8 mouse cellular contexts compared by ENCODE assay signal in genomic region chr5:66676457-66677117, GRCm38 (mm10). TPM values are rescaled to one million over a fixed set of nuclear protein-coding genes. Genes with fewer than 3 reads are reported as not detected.
A peak's percentile ranks its signal among the peaks of the same experiment; 100 is the strongest.
DNase-seq lines count a peak whose midpoint lies in the region; ATAC-seq lines count a peak whose summit lies in the region.

No protein-coding gene starts in this region.

- intact Hi-C loops in left cerebral cortex, postnatal 36 days (cut with DNase I), result loop anchor here (5.0 to 10.0 kb wide), 4 partner anchors 59 to 422 kb away; partner anchors contain the start of genes Apbb2 and Nsun7

- H3K9ac ChIP-seq in midbrain, embryonic 11.5 days (ENCODE audit: low read length), result peak overlapping the region; percentile 80

- no peaks in the 10 kb centered on the region; the same call in 1 of the 2 replicates for H3K36me3 ChIP-seq in midbrain, embryonic 11.5 days (ENCODE audit: control insufficient read depth, insufficient read depth, low read length)

- H3K9me3 ChIP-seq in midbrain, embryonic 11.5 days (ENCODE audit: control insufficient read depth, low read length), result no peaks in the 10 kb centered on the region

- peak overlapping the region; percentile 70 for H3K4me3 ChIP-seq in midbrain, embryonic 11.5 days (ENCODE audit: low read depth, low read length)

- ATAC-seq in midbrain, embryonic 11.5 days (ENCODE audit: low FRiP score), result peak; percentile 82

- H3K27ac ChIP-seq in midbrain, embryonic 11.5 days (ENCODE audit: low read depth, low read length), result peak overlapping the region; percentile 59; the same call in 1 of the 2 replicates

- DNase-seq in adrenal gland, adult (ENCODE audit: inconsistent age in 2 of 2, low spot score in 1 of 2), result peak; percentile 73 to 80
- no peak for DNase-seq in adrenal gland, postnatal 4 days (ENCODE audit: low spot score in 2 of 2)
- DNase-seq in cerebellum, adult 18-20 months, result peak; percentile 69 to 71
- peak; percentile 72 for DNase-seq in frontal cortex, postnatal 10 days (ENCODE audit: low spot score in 2 of 2)
- DNase-seq in induced T-regulatory cell, adult 2 months (ENCODE audit: low read depth), result peak; percentile 7
- DNase-seq in left cerebral cortex, postnatal 36 days (ENCODE audit: low spot score in 2 of 2), result peak; percentile 75 to 83
- DNase-seq in midbrain, embryonic 11.5 days (ENCODE audit: low spot score, missing footprints), result peak; percentile 96
- peak; percentile 69 for DNase-seq in testis, postnatal 10 days (ENCODE audit: low spot score)

- H3K27me3 ChIP-seq in midbrain, embryonic 11.5 days (ENCODE audit: control insufficient read depth, insufficient read depth, low read length), result 0 out of 2 replicates have a peak, but pooled peaks cover 2% of the 10 kb centered on the region

- H3K4me2 ChIP-seq in midbrain, embryonic 11.5 days, result peak overlapping the region; percentile 95

- H3K4me1 ChIP-seq in midbrain, embryonic 11.5 days (ENCODE audit: control insufficient read depth, insufficient read depth, low read length), result peaks cover 24% of the 10 kb centered on the region

- WGBS in midbrain, embryonic 11.5 days, result under 1% methylated on average over 45 of the region's 51 CpGs

RNA-seq across cellular contexts. Expression of gene Uchl1, which starts 0.7 kb away (rescaled TPM):
- 100 to 1,000 TPM; 219 to 249 TPM for total RNA-seq in adrenal gland, postnatal 4 days (2021)
- 100 to 1,000 TPM; 889 to 972 TPM for total RNA-seq in left cerebral cortex, postnatal 36 days (2021)
- polyA plus RNA-seq in midbrain, embryonic 11.5 days (2014; fragmentation: Nextera tagmentation; extraction: Ambion mirVana), result 473 and 474 TPM in 2 replicates

RNA-seq across cellular contexts. Expression of gene Apbb2, which starts 58.0 kb away (rescaled TPM):
- 10 to 100 TPM; 69.4 to 79.6 TPM for total RNA-seq in adrenal gland, postnatal 4 days (2021)
- total RNA-seq in left cerebral cortex, postnatal 36 days (2021), result 10 to 100 TPM; 57.3 to 64.0 TPM
- 33.1 and 34.0 TPM in 2 replicates for polyA plus RNA-seq in midbrain, embryonic 11.5 days (2014; fragmentation: Nextera tagmentation; extraction: Ambion mirVana)

Comparison
In these comparisons a context has a peak if more than half of its experiments do, and no peak if none do; other contexts are left out.
1. DNase-seq: peak in adrenal gland, adult (2 of 2), cerebellum, adult 18-20 months (2 of 2), frontal cortex, postnatal 10 days (2 of 2), induced T-regulatory cell, adult 2 months (single experiment), left cerebral cortex, postnatal 36 days (2 of 2), midbrain, embryonic 11.5 days (single experiment) and testis, postnatal 10 days (single experiment); none in adrenal gland, postnatal 4 days (0 of 2).